Comparison of ENCODE assay signal across 19 mouse cellular contexts in genomic region chr7:64229911-64230310, GRCm38 (mm10).
"Had no signal": no experiment of that assay in that cellular context is flagged by ENCODE, and none has a peak within 500 bp of the region (broad histone marks: within the 10 kb centered on the region; RNA-seq: fewer than 3 reads in every experiment).

No protein-coding gene starts in this region.

- DNase-seq: lung, adult 18-20 months; lung, embryonic 14.5 days; lung, postnatal 10 days; lung, postnatal 4 days; midbrain, embryonic 14.5 days; retina, postnatal 1 day; right cerebral cortex, adult 18-20 months; right cerebral cortex, postnatal 25 days; right cerebral cortex, postnatal 4 days; spleen, adult 18-20 months; thymus, adult 18-20 months; thymus, postnatal 14 days; thymus, postnatal 36 days had no signal

- H3K9me3 ChIP-seq: midbrain, embryonic 10.5 days; midbrain, embryonic 12.5 days; neural tube, embryonic 13.5 days; neural tube, embryonic 15.5 days had no signal

- H3K9ac ChIP-seq: lung, embryonic 14.5 days; midbrain, embryonic 12.5 days; neural tube, embryonic 13.5 days; neural tube, embryonic 15.5 days had no signal

- ATAC-seq: midbrain, embryonic 16.5 days had no signal

- H3K4me3 ChIP-seq: midbrain, embryonic 10.5 days; midbrain, embryonic 12.5 days; myocyte; neural tube, embryonic 13.5 days; neural tube, embryonic 15.5 days had no signal

- H3K27me3 ChIP-seq: midbrain, embryonic 12.5 days; neural tube, embryonic 13.5 days; neural tube, embryonic 15.5 days had no signal

- H3K27ac ChIP-seq: midbrain, embryonic 10.5 days; midbrain, embryonic 12.5 days; neural tube, embryonic 13.5 days; neural tube, embryonic 15.5 days had no signal

- H3K4me1 ChIP-seq: midbrain, embryonic 12.5 days; neural tube, embryonic 15.5 days had no signal

- H3K4me2 ChIP-seq: lung, embryonic 14.5 days; midbrain, embryonic 12.5 days; neural tube, embryonic 13.5 days; neural tube, embryonic 15.5 days had no signal

- H3K36me3 ChIP-seq: midbrain, embryonic 10.5 days; midbrain, embryonic 12.5 days; neural tube, embryonic 13.5 days; neural tube, embryonic 15.5 days had no signal
